Mouse (Mus musculus): ENCODE results near the gene Ppcs. TPM values are rescaled to one million over a fixed set of nuclear protein-coding genes. Genes with fewer than 3 reads are reported as not detected.
A peak's percentile ranks its signal among the peaks of the same experiment; 100 is the strongest.

Gene Ppcs
- 18.6 and 19.4 TPM in 2 replicates for polyA plus RNA-seq (2015; fragmentation: Nextera tagmentation; extraction: Ambion mirVana)

DNA sequence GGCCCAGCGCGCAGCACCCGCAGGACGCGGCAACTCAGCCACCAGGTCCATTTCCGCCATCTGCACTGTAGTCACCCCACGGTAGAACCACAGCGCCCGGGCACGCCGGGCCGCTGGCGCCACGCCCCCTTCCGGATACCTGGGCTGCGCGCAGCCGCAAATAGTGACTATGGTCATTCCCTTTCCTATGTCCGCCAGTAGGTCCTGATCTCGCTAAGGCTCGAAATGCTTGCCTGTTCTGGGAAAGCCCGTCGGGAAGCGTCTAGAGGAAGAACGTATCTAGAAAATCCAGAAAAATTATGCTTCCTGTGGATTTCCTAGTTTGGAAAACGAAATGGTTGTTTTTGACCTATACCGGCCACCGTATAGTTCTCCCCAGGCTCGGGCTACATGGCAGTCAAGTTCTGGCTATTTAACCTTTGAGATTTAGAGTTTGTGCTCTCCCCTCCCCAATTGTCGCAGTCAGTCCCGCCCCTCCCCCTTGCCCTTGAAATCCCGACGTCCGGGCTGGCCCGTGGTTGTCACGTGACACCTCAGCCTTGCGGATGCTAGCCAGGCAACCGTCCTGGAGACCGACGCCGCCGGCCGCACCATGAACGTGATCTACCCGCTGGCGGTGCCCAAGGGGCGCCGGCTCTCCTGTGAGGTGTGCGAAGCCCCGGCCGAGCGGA, at the start of gene Ppcs, which contains the start of gene Zmynd12:
TSS of gene Ppcs (minus strand) at position 127 of the 671 bp plus-strand sequence.
TSS of gene Zmynd12 (plus strand) at position 521 of the 671 bp plus-strand sequence.
- peak within 1 kb of the TSS; percentile 89 for H3K4me2 ChIP-seq (ENCODE audit: low read length)
- peaks cover 10% of the 10 kb centered on the region for H3K4me1 ChIP-seq (ENCODE audit: control insufficient read depth, insufficient read depth, low read length)
- peak within 1 kb of the TSS; percentile 84 for H3K9ac ChIP-seq (ENCODE audit: low read depth, low read length)
- no peaks in the 10 kb centered on the region for H3K27me3 ChIP-seq (ENCODE audit: control insufficient read depth, insufficient read depth, low read depth, low read length)
- peak within 1 kb of the TSS; percentile 92 for H3K27ac ChIP-seq (ENCODE audit: low read length)
- H3K36me3 ChIP-seq (ENCODE audit: control insufficient read depth, insufficient read depth, low read length), result no peaks in the 10 kb centered on the region
- H3K4me3 ChIP-seq (ENCODE audit: low read depth, low read length), result peak within 1 kb of the TSS; percentile 62
- no peaks in the 10 kb centered on the region for H3K9me3 ChIP-seq (replicated peaks; ENCODE audit: control insufficient read depth, low read length, poor library complexity, severe bottlenecking)
- ATAC-seq, result peak; percentile 96
- under 1% methylated on average over 52 of the region's 52 CpGs for WGBS

DNA sequence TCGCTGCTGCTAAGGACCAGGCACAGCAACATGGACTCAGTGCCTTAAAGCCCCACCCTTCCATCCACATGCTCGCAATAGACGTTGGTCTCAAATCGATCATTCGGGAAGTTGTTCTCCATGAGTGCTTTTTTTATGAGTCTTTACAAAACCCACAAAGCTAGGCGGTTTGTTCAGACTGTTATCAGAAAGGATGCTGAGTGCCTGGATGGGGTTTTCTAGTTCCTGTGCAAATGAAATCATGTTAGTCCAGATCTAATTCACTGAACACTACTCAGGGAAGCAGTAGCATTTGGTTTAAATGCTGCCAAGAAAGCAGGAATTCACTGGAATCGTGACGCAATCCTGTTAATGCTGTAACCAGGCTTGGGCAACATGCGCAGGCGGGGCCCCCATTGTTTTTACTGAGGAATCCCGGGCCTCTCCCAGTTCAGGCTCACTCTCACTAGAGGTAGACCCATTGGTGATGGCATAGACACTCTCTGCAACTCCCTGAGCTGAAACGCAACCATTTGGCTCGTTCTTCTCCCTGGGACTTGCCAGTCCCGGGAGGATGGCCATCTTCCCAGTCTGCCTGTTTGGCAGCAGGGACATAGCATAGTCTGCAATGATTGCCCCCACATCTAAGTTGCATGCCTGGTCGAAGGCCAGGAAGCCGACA, 45.6 kb upstream of the Ppcs start:
- Histone ChIP-seq H3K4me2 (ENCODE audit: low read length) (no peak overlapping the region), H3K27ac (ENCODE audit: low read length) (no peak overlapping the region), H3K4me3 (ENCODE audit: low read depth, low read length) (no peak overlapping the region), H3K9ac (ENCODE audit: low read depth, low read length) (no peak overlapping the region), H3K4me1 (ENCODE audit: control insufficient read depth, insufficient read depth, low read length) (peaks cover 9% of the 10 kb centered on the region), H3K36me3 (ENCODE audit: control insufficient read depth, insufficient read depth, low read length) (peaks cover 4% of the 10 kb centered on the region), H3K27me3 (ENCODE audit: control insufficient read depth, insufficient read depth, low read depth, low read length) (no peaks in the 10 kb centered on the region), H3K9me3 (replicated peaks; ENCODE audit: control insufficient read depth, low read length, poor library complexity, severe bottlenecking) (no peaks in the 10 kb centered on the region)
- 88% methylated on average over 16 of the region's 16 CpGs for WGBS
- no peak for ATAC-seq

DNA sequence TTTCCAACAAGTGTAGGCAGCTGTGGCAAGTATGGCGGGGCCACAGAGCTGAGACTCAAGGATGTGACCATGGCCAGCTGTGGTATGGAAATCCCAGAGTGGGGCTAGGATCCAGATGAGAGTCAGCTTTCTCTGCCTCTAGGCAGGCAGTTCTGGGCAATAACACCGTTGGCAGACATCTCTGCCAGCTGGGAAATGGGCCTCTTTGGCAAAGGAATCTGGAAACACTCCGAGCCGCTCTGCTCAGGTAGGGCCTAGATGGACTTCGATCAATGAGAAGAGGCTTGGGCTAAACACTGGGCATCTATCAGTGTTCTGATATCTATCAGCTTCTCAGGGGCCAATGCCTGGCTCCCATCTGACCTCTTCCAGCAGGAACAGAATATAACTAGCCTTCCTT, 43.6 kb upstream of the Ppcs start:
- H3K36me3 ChIP-seq (ENCODE audit: control insufficient read depth, insufficient read depth, low read length), result peaks cover 4% of the 10 kb centered on the region
- peaks cover 20% of the 10 kb centered on the region for H3K4me1 ChIP-seq (ENCODE audit: control insufficient read depth, insufficient read depth, low read length)
- no peak overlapping the region for H3K4me2 ChIP-seq (ENCODE audit: low read length)
- H3K9ac ChIP-seq (ENCODE audit: low read depth, low read length), result no peak overlapping the region
- H3K4me3 ChIP-seq (ENCODE audit: low read depth, low read length), result no peak overlapping the region
- H3K9me3 ChIP-seq (replicated peaks; ENCODE audit: control insufficient read depth, low read length, poor library complexity, severe bottlenecking), result no peaks in the 10 kb centered on the region
- WGBS, result 87% methylated on average over 5 of the region's 5 CpGs
- ATAC-seq, result no peak
- H3K27ac ChIP-seq (ENCODE audit: low read length), result no peak overlapping the region
- no peaks in the 10 kb centered on the region for H3K27me3 ChIP-seq (ENCODE audit: control insufficient read depth, insufficient read depth, low read depth, low read length)

DNA sequence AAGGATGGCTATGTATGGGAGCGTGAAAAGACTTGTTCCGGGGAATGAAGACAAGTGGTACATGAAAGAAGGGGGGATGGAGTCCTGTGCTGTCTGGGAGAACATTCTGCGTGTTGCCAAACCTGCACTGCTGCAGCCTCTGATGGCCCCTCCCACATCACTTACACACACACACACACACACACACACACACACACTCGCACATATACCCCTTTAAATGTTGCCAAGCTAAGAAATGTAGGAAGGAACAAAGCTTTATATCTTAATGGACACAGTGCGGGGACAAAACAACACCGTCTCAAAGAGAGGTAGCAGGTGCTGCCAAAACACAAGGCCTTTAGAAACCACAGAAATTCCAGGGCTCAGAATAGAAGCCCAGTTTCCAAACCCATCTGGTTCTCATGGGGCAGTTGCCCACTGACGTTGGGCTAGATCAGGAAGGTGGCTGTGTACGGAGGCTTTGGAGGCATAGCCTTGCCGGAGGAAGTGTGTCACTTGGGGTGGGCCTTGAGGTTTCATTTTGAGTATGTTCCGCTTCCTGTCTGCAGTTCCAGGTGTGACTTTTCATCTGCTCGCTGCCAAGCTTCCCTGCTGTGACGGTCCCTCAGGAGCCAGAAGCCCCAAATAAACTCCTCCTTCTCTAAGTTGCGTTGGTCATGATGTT, 41.7 kb upstream of the Ppcs start:
- Histone ChIP-seq H3K9ac (ENCODE audit: low read depth, low read length) (no peak overlapping the region), H3K4me2 (ENCODE audit: low read length) (no peak overlapping the region), H3K27ac (ENCODE audit: low read length) (peak overlapping the region; percentile 76), H3K9me3 (replicated peaks; ENCODE audit: control insufficient read depth, low read length, poor library complexity, severe bottlenecking) (no peaks in the 10 kb centered on the region), H3K4me3 (ENCODE audit: low read depth, low read length) (no peak overlapping the region), H3K36me3 (ENCODE audit: control insufficient read depth, insufficient read depth, low read length) (peaks cover 4% of the 10 kb centered on the region), H3K4me1 (ENCODE audit: control insufficient read depth, insufficient read depth, low read length) (peaks cover 26% of the 10 kb centered on the region), H3K27me3 (ENCODE audit: control insufficient read depth, insufficient read depth, low read depth, low read length) (no peaks in the 10 kb centered on the region)
- 79% methylated on average over 13 of the region's 13 CpGs for WGBS
- ATAC-seq, result 0 out of 2 replicates have a peak, but pooled peaks have one; percentile 8

DNA sequence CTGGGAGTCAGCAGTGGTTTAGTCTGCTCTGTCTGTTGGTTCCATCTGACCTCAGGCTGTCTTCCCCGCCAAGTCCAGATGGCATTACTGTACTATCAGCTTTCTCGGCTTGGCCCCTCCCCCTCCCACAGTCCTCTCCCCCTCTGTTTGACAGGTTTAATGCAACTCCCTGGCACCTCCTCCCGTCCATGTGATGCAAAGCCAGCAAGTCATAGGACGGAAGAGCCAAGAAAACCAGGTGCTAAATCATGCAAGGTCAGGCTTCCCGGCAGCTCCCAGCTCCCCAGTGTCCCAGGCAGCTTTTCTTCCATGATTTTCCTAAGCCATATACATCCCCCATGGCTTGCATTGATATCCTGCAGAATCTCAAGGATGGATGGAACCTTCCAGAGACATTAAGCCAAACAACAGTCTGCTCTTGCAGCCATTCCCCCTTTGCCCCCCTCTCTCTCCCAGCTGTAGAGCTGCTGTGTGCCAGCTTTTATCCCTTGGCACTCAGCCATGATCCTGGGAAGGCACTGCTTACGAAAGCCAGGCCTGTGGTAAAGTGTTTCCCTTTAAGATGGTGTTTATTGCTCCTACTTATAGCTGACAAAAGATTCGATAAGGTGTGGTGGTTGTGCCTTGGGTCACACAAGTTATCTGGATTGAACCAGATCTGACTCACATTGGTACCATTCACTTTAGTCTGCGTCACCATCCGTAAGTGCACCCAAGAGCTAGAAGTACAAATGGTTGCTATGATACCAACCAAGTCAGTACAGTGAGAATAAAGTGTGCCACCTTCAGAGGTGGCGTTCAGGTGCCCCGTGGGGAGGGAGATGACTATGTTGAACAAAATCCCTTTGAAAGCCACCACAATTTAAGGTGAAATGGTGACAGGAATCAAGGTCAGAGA, 40.9 kb upstream of the Ppcs start:
- Histone ChIP-seq H3K4me2 (ENCODE audit: low read length) (0 out of 2 replicates have a peak overlapping the region, but pooled peaks have one; percentile 18), H3K27me3 (ENCODE audit: control insufficient read depth, insufficient read depth, low read depth, low read length) (no peaks in the 10 kb centered on the region), H3K4me1 (ENCODE audit: control insufficient read depth, insufficient read depth, low read length) (peaks cover 26% of the 10 kb centered on the region), H3K9me3 (replicated peaks; ENCODE audit: control insufficient read depth, low read length, poor library complexity, severe bottlenecking) (no peaks in the 10 kb centered on the region), H3K27ac (ENCODE audit: low read length) (peak overlapping the region; percentile 76), H3K4me3 (ENCODE audit: low read depth, low read length) (no peak overlapping the region), H3K9ac (ENCODE audit: low read depth, low read length) (0 out of 2 replicates have a peak overlapping the region, but pooled peaks have one; percentile 31), H3K36me3 (ENCODE audit: control insufficient read depth, insufficient read depth, low read length) (peaks cover 3% of the 10 kb centered on the region)
- 38% methylated on average over 11 of the region's 11 CpGs for WGBS
- peak; percentile 65 for ATAC-seq

DNA sequence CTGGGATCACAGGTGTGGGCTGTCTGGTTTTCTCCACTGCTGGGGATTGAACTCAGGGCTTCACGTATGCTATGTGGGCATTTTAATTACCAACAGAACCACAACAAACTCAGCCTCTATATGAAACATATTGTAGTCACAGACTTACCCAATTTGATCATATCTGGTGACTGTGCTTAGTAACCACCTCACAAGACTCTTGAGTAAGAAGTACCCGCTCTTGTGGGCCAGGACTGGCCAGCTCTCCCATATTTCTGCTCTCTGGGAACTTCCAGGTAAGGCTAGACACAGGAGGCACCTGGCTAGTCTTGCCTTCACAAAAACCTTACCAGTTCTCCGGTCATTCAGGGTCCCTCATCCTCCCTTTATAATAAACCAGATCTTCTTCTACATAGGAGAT, 40.2 kb upstream of the Ppcs start:
- peaks cover 26% of the 10 kb centered on the region for H3K4me1 ChIP-seq (ENCODE audit: control insufficient read depth, insufficient read depth, low read length)
- H3K4me3 ChIP-seq (ENCODE audit: low read depth, low read length), result no peak overlapping the region
- 90% methylated on average over 3 of the region's 3 CpGs for WGBS
- H3K36me3 ChIP-seq (ENCODE audit: control insufficient read depth, insufficient read depth, low read length), result 0 out of 2 replicates have a peak, but pooled peaks cover 2% of the 10 kb centered on the region
- H3K27ac ChIP-seq (ENCODE audit: low read length), result peak overlapping the region; percentile 76
- ATAC-seq, result no peak
- no peak overlapping the region for H3K4me2 ChIP-seq (ENCODE audit: low read length)
- H3K27me3 ChIP-seq (ENCODE audit: control insufficient read depth, insufficient read depth, low read depth, low read length), result no peaks in the 10 kb centered on the region
- H3K9me3 ChIP-seq (replicated peaks; ENCODE audit: control insufficient read depth, low read length, poor library complexity, severe bottlenecking), result no peaks in the 10 kb centered on the region
- no peak overlapping the region for H3K9ac ChIP-seq (ENCODE audit: low read depth, low read length)

DNA sequence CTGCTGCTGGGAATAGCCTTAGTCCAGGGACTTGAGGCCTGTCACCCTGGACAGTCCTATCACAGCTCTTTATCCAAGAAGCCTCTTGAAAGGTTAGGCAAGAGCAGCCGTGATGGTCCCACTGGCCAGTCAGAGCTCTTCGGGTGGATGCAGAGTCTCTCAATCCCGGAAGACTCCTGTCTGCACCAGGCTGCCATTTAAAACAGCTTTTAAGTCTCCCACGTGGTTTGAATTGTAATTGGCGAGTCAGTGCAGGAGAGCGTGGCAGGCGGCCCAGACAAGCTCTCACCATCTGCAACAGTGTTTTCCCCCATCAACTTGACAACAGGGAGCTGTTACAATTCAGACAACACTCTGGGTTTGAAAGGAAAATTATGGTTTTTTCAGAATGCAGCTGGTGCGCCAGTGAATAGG, 38.5 kb upstream of the Ppcs start:
- 10% methylated on average over 8 of the region's 8 CpGs for WGBS
- peak overlapping the region; percentile 34 for H3K4me2 ChIP-seq (ENCODE audit: low read length)
- no peaks in the 10 kb centered on the region for H3K27me3 ChIP-seq (ENCODE audit: control insufficient read depth, insufficient read depth, low read depth, low read length)
- H3K9me3 ChIP-seq (replicated peaks; ENCODE audit: control insufficient read depth, low read length, poor library complexity, severe bottlenecking), result no peaks in the 10 kb centered on the region
- H3K36me3 ChIP-seq (ENCODE audit: control insufficient read depth, insufficient read depth, low read length), result no peaks in the 10 kb centered on the region
- H3K4me1 ChIP-seq (ENCODE audit: control insufficient read depth, insufficient read depth, low read length), result peaks cover 26% of the 10 kb centered on the region
- ATAC-seq, result peak; percentile 78
- peak overlapping the region; percentile 85 for H3K27ac ChIP-seq (ENCODE audit: low read length)
- peak overlapping the region; percentile 39; the same call in 1 of the 2 replicates for H3K9ac ChIP-seq (ENCODE audit: low read depth, low read length)
- no peak overlapping the region for H3K4me3 ChIP-seq (ENCODE audit: low read depth, low read length)

DNA sequence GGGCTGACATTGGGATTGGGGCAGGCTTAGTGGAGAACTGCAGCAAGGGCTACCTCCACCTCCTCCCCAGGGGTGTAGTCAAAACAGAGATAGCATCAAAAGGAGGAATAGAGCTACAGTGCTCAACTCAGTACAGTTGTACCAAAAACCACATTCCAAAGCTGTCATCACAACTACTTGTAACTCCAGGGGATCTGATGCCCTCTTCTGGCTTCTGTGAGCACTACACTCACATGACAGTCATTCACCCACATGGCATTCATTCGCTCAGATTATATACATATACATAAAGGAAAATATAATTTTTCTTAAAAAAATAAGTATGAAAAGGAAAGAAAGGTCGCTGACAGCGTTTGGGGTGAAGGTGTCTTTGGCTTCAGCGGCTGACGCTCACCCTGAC, 38.1 kb upstream of the Ppcs start:
- H3K27me3 ChIP-seq (ENCODE audit: control insufficient read depth, insufficient read depth, low read depth, low read length), result no peaks in the 10 kb centered on the region
- peak overlapping the region; percentile 85 for H3K27ac ChIP-seq (ENCODE audit: low read length)
- H3K4me2 ChIP-seq (ENCODE audit: low read length), result no peak overlapping the region; the same call in 1 of the 2 replicates
- ATAC-seq, result peak; percentile 18; the same call in 1 of the 2 replicates
- H3K36me3 ChIP-seq (ENCODE audit: control insufficient read depth, insufficient read depth, low read length), result no peaks in the 10 kb centered on the region
- WGBS, result 61% methylated on average over 5 of the region's 5 CpGs
- H3K9me3 ChIP-seq (replicated peaks; ENCODE audit: control insufficient read depth, low read length, poor library complexity, severe bottlenecking), result no peaks in the 10 kb centered on the region
- peak overlapping the region; percentile 39; the same call in 1 of the 2 replicates for H3K9ac ChIP-seq (ENCODE audit: low read depth, low read length)
- H3K4me1 ChIP-seq (ENCODE audit: control insufficient read depth, insufficient read depth, low read length), result peaks cover 26% of the 10 kb centered on the region
- H3K4me3 ChIP-seq (ENCODE audit: low read depth, low read length), result no peak overlapping the region
